Mouse (Mus musculus) CH12.LX (cell line): ENCODE measurements around the gene Dscaml1. TPM values are rescaled to one million over a fixed set of nuclear protein-coding genes. Genes with fewer than 3 reads are reported as not detected.

Experiments used
- DNase-seq: peaks from one replicate; pipeline ENCODE4 v3.0.0-alpha.2; 2013; ENCODE audit errors: extremely low read depth
- H3K27ac ChIP-seq: 2 replicates; pipeline ENCODE4 v1.5.1; 2012; ENCODE audit warnings: low read depth, mild to moderate bottlenecking, control low read depth, moderate library complexity; ENCODE audit not compliant: insufficient read depth
- H3K27me3 ChIP-seq: replicated peaks from 2 replicates; pipeline ENCODE3; 2012; ENCODE audit warnings: inconsistent platforms
- H3K36me3 ChIP-seq, 2 experiments: replicated peaks in 1 of 2; 2 replicates each; pipeline versions ENCODE3 to v1.6.1; 2012; ENCODE audit warnings: inconsistent platforms in 1 of 2, low read length in 1 of 2, mild to moderate bottlenecking in 1 of 2, mixed read lengths in 1 of 2, moderate library complexity in 1 of 2; ENCODE audit not compliant: control insufficient read depth in 1 of 2, insufficient read depth in 1 of 2
- H3K4me1 ChIP-seq, 2 experiments: 2 replicates each; pipeline ENCODE4 v1.6.1; 2012; ENCODE audit warnings: inconsistent platforms in 1 of 2, moderate library complexity in 1 of 2; ENCODE audit not compliant: insufficient read depth in 2 of 2, control insufficient read depth in 1 of 2
- H3K4me2 ChIP-seq: 2 replicates; pipeline ENCODE4 v1.6.1; 2012; ENCODE audit warnings: low read depth, mild to moderate bottlenecking, control low read depth; ENCODE audit not compliant: poor library complexity, insufficient read depth, severe bottlenecking
- H3K4me3 ChIP-seq, 3 experiments: fragments of 150-350 bp in 1 of 3; sonication (generic) in 1 of 3; replicated peaks in 1 of 3; 2 replicates each; pipeline versions ENCODE3 to v1.5.1; 2011 to 2012; ENCODE audit warnings: low read depth in 2 of 3, low read length in 2 of 3, mild to moderate bottlenecking in 2 of 3, moderate library complexity in 2 of 3, control low read depth in 1 of 3, improper control_type of control experiment in 1 of 3, inconsistent platforms in 1 of 3, mixed read lengths in 1 of 3; ENCODE audit not compliant: poor library complexity in 1 of 3
- H3K79me2 ChIP-seq: replicated peaks from 2 replicates; pipeline ENCODE4 v1.6.1; 2012; ENCODE audit warnings: mild to moderate bottlenecking, moderate library complexity; ENCODE audit not compliant: control insufficient read depth, poor library complexity, insufficient read depth, severe bottlenecking; ENCODE audit errors: extremely low read depth
- H3K9ac ChIP-seq: 2 replicates; pipeline ENCODE4 v1.6.1; 2012; ENCODE audit warnings: low read depth, mild to moderate bottlenecking, control low read depth, moderate library complexity; ENCODE audit not compliant: insufficient read depth
- H3K9me3 ChIP-seq: replicated peaks from 2 replicates; pipeline ENCODE3; 2012; ENCODE audit warnings: low read length, inconsistent platforms, mixed read lengths
- CHD2 ChIP-seq: IDR thresholded peaks from 2 replicates; pipeline ENCODE4 v1.6.1; 2011; ENCODE audit warnings: low read length, improper control_type of control experiment
- CTCF ChIP-seq, 2 experiments: IDR thresholded peaks in 1 of 2; conservative IDR thresholded peaks in 1 of 2; 2 replicates each; pipeline ENCODE4 v1.5.1; 2011 to 2012; ENCODE audit warnings: low read depth in 2 of 2, low read length in 2 of 2, improper control_type of control experiment in 1 of 2, inconsistent platforms in 1 of 2, mild to moderate bottlenecking in 1 of 2, moderate library complexity in 1 of 2
- E2F4 ChIP-seq: IDR thresholded peaks from 2 replicates; pipeline ENCODE4 v1.6.1; 2011; ENCODE audit warnings: low read depth, low read length, improper control_type of control experiment; ENCODE audit not compliant: insufficient replicate concordance
- EP300 ChIP-seq: IDR thresholded peaks from 2 replicates; pipeline ENCODE4 v1.6.1; 2011; ENCODE audit warnings: low read length, improper control_type of control experiment
- ETS1 ChIP-seq: conservative IDR thresholded peaks from 2 replicates; pipeline ENCODE4 v1.6.1; 2012; ENCODE audit warnings: low read depth, mild to moderate bottlenecking, inconsistent platforms, low read length, improper control_type of control experiment, moderate library complexity
- GABPA ChIP-seq: IDR thresholded peaks from 2 replicates; pipeline ENCODE4 v1.6.1; 2012; ENCODE audit warnings: low read depth, low read length, improper control_type of control experiment, inconsistent platforms; ENCODE audit not compliant: insufficient replicate concordance
- HCFC1 ChIP-seq: IDR thresholded peaks from 2 replicates; pipeline ENCODE4 v1.6.1; 2012; ENCODE audit warnings: low read depth, mild to moderate bottlenecking, inconsistent platforms, low read length, improper control_type of control experiment
- MAZ ChIP-seq: IDR thresholded peaks from 2 replicates; pipeline ENCODE4 v1.6.1; 2012; ENCODE audit warnings: low read depth, mild to moderate bottlenecking, inconsistent platforms, low read length, improper control_type of control experiment, moderate library complexity
- MYC ChIP-seq: IDR thresholded peaks from 2 replicates; pipeline ENCODE4 v1.6.1; 2011; ENCODE audit warnings: low read depth, mild to moderate bottlenecking, improper control_type of control experiment, low read length
- NELFE ChIP-seq: IDR thresholded peaks from 2 replicates; pipeline ENCODE4 v1.6.1; 2011; ENCODE audit warnings: low read depth, low read length, improper control_type of control experiment
- RCOR1 ChIP-seq: conservative IDR thresholded peaks from 2 replicates; pipeline ENCODE4 v1.6.1; 2012; ENCODE audit warnings: low read depth, mild to moderate bottlenecking, inconsistent platforms, low read length, improper control_type of control experiment
- SMC3 ChIP-seq: IDR thresholded peaks from 2 replicates; pipeline ENCODE4 v1.6.1; 2011; ENCODE audit warnings: low read depth, low read length, improper control_type of control experiment
- TCF12 ChIP-seq: IDR thresholded peaks from 2 replicates; pipeline ENCODE4 v1.6.1; 2014; ENCODE audit warnings: low read depth, mild to moderate bottlenecking, inconsistent platforms, low read length, improper control_type of control experiment
- USF1 ChIP-seq: IDR thresholded peaks from 2 replicates; pipeline ENCODE4 v1.6.1; 2014; ENCODE audit warnings: low read depth, mild to moderate bottlenecking, inconsistent platforms, low read length, improper control_type of control experiment
- ZC3H11A ChIP-seq: IDR thresholded peaks from 2 replicates; pipeline ENCODE4 v1.6.1; 2012; ENCODE audit warnings: low read depth, mild to moderate bottlenecking, inconsistent platforms, low read length, improper control_type of control experiment
- dilution Hi-C: fragments of 300-500 bp; cut with MboI; formaldehyde crosslinking; loops from 2 replicates; pipeline ENCODE4 v1.14.3; 2020; ENCODE audit warnings: low sequenced_read_pairs; ENCODE audit not compliant: extremely low pct_unique_long_range_greater_than_20kb, extremely low pct_ligation_motif_present
- in situ Hi-C: fragments of 300-500 bp; cut with MboI; formaldehyde crosslinking; loops from 3 replicates; pipeline ENCODE4 v1.14.3; 2019; ENCODE audit warnings: low sequenced_read_pairs, low pct_ligation_motif_present, low pct_unique_long_range_greater_than_20kb, mixed read lengths
- polyA plus RNA-seq: library from polyadenylated mRNA; unstranded; fragments of >175 nt; gene quantifications from 2 replicates; pipeline ENCODE4 v1.2.1, GENCODE M21; 2012; ENCODE audit warnings: low read depth; ENCODE audit not compliant: insufficient read length
- total RNA-seq, 2 experiments: library from RNA; depleted of rRNA; stranded (reverse); fragments of 300-350 nt in 1 of 2; fragments of >200 nt in 1 of 2; gene quantifications; 2 replicates each; pipeline ENCODE4 v1.2.3; 2012 to 2014

The Dscaml1 gene
- total and polyA plus RNA-seq, 3 experiments = not detected

DNA sequence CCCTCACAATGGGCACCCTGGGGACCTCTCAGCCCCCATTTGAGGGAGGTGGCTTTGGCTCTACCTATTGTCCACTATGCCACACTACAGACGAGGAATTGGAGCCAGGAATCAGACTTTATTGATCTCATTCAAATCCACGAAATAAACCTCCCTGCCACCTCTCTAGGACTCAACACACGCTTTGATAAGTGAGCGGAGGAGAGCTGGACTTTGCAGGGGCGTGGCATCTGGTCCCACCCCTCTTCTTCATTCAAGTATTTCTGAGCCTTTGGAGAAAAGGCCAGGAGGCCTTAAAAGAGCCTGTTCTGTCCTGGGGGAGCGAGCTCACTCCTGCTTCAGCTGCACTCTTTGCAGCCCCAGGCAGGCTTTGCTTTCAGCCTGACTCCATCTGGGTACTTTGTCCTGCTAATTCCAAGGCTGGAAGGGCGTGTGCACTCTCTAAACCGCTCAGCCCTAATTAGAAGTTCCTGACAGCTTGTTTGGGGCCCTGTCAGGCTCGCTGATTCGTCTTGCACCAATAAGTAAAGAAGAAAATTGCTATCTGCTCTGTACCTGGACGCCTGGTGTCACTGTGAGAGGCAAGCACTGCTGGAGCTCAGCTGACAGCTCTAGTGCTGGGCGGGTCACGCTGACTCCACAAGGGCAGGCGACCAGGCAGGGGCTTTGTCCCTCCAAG lies 75.7 kb downstream of the Dscaml1 start:
- no peaks in the 10 kb centered on the region for H3K79me2 ChIP-seq
- dilution Hi-C loops = no loop called here

DNA sequence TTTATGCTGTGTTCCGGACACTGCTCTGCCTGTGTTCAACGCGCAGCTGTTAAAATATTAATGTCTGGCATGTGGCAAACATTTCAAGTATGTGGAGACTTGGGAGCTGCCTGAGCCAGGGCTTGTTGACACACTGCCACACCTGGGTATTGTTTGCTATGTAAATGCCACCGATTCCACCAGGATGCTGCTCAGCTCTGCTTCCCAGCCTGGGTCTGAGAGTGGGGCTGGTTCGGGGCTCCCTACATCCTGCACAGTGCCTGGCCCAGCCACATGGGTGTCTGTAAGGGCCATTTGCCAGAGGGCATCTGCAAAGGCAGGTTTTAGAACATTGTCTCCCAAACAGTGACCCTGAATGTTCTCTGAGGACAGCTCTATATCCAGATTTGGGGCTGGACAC lies 78.5 kb downstream of the Dscaml1 start:
- dilution Hi-C loops (no loop called here), in situ Hi-C loops (no loop called here)
- no peak for DNase-seq
- no peak overlapping the region for H3K27ac ChIP-seq
- no peaks in the 10 kb centered on the region for H3K27me3 ChIP-seq
- no peak overlapping the region for H3K4me2 ChIP-seq
- no peak overlapping the region for H3K4me3 ChIP-seq
- peaks cover 34 to 56% of the 10 kb centered on the region in 2 experiments for H3K4me1 ChIP-seq
- H3K9ac ChIP-seq = no peak overlapping the region
- no peaks in the 10 kb centered on the region for H3K36me3 ChIP-seq
- no peaks in the 10 kb centered on the region for H3K9me3 ChIP-seq
- no peak for TF ChIP-seq E2F4
- no peak for TF ChIP-seq CHD2
- no peak for TF ChIP-seq NELFE
- no peak for TF ChIP-seq SMC3
- TF ChIP-seq MAZ = no peak
- TF ChIP-seq CTCF (conservative IDR thresholded peaks at IDR 0.05 in 1 of 2, IDR thresholded peaks at IDR 0.05 in 1 of 2; ENCODE audit: low read depth in 2 of 2, low read length in 2 of 2) = no peak
- TF ChIP-seq GABPA = no peak
- TF ChIP-seq ZC3H11A = no peak
- no peak for TF ChIP-seq USF1
- no peak for TF ChIP-seq TCF12
- TF ChIP-seq HCFC1 = no peak
- no peak for TF ChIP-seq EP300
- TF ChIP-seq RCOR1 = no peak
- TF ChIP-seq, all 38 proteins: peak for 0
- no peaks in the 10 kb centered on the region for H3K79me2 ChIP-seq

More for the DNA sequence above, 75.7 kb downstream of the Dscaml1 start:
- Histone ChIP-seq H3K4me1 (peaks cover 48 to 76% of the 10 kb centered on the region in 2 experiments), H3K27me3 (no peaks in the 10 kb centered on the region), H3K4me2 (peak overlapping the region; percentile 18; the same call in 1 of the 2 replicates), H3K27ac (no peak overlapping the region; the same call in 1 of the 2 replicates), H3K4me3 (no peak overlapping the region), H3K9ac (no peak overlapping the region), H3K36me3 (no peaks in the 10 kb centered on the region), H3K9me3 (no peaks in the 10 kb centered on the region)
- in situ Hi-C loops = no loop called here
- no peak for TF ChIP-seq USF1
- TF ChIP-seq MYC = no peak
- no peak for TF ChIP-seq HCFC1
- no peak for TF ChIP-seq ETS1
- TF ChIP-seq MAZ = no peak
- DNase-seq = no peak
